Mouse (Mus musculus) MEL-GATA-1-ER (cell line): ENCODE data around the gene Sept10.
A peak's percentile ranks its signal among the peaks of the same experiment; 100 is the strongest.

Source experiments
- DNase-seq: peaks from one replicate; pipeline ENCODE4 v3.0.0-alpha.2; 2012; ENCODE audit warnings: low read depth; ENCODE audit errors: extremely low read depth

The Sept10 gene

DNA sequence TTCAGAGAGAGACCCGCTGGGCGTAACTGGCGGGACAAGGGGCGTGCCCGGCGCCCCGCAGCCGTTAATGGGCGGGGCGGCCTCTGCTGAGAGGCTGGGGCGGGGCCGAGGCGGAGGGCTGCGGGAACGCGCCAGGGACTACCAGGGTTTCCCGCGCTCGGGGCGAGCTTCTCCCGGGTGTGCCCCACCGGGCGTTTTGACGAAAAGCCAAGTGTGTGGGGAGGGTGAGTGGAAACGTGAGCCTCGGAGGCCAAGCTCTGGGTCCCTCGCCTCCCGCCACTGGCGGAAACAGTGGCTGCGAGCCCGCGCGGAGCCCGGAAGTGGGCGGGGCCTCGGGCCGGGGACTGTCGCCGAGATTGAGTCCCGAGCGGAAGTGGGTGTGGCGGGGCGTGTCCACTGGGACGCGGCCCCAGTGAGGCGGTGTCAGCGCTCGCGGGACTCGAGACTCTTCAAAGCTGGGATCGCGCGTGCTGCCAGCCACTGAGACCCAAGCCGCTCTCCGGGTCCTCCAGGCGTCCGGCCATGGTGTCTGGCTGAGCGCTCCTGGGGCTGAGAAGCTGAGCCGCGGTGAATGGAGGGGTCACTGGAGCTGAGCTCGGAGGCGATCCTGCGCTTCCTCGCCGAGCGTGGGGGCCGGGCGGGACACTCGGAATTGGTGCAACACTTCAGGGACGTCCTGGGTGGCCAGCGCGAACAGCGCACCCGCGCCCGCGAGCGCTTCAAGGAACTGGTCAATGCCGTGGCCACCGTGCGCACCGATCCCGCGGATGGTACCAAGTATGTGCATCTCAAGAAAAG lies at the start of gene Sept10, which contains the start of gene Sowahc:
Gene Sept10 (minus strand): TSS at position 375 of the 798 bp plus-strand sequence.
Gene Sowahc (plus strand): TSS at position 481 of the 798 bp plus-strand sequence.
- no peak for DNase-seq

DNA sequence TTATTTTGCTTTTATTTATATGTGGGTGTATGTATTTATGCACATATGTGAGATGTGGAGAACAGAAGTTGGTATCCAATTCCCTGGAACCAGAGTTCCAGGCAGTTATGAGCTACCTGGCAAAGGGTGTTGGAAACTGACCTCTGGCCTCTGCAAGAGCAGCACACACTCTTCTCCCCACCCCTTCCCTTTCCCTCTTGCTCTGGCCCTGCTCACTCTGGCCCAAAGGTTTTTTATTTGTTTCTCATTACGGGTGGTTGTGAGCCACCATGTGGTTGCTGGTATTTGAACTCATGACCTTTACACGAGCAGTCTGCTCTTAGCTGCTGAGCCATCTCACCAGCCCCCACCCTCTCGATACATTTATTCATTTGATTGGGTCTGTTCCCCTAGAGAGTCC lies 47.1 kb upstream of the Sept10 start:
- no peak for DNase-seq

DNA sequence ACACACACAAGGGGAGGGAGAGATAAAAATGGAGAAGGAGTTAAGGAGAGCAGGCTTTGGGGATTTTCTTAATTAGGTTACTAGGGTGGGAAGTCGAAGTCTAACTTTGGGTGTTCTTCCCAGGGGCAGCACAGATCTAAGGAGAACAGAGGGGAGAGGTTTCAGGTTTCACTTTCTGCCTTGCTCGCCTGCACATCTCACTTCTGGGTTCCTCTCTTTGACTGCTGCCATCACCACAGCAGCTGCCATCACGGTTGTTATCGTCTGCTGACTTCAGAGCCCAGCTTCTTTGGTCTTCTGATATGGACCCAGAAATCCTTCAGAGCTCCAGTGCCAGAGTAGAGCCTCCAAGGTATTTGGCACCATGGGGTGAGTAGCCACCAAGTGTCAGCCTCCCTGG lies 46.5 kb upstream of the Sept10 start:
- no peak for DNase-seq

DNA sequence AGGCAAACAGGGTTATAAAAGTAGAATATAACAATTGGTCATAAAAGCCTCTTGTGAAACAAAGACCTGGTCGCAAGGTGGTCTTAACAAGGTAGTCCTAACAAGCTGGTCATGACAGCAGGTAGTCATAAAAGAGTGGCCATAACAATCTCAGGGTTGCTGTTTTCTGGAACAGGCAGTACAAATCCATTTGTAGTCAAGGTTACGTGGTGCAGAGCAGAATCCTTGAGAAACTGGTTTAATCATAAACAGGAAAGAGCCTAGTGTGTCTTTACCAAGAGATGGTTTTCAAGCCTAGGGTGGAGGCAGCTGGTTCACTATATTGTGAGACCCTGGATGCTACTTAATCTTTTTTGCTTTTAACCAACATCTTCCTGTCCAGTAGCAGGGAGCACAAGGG lies 45.6 kb upstream of the Sept10 start:
- no peak for DNase-seq

DNA sequence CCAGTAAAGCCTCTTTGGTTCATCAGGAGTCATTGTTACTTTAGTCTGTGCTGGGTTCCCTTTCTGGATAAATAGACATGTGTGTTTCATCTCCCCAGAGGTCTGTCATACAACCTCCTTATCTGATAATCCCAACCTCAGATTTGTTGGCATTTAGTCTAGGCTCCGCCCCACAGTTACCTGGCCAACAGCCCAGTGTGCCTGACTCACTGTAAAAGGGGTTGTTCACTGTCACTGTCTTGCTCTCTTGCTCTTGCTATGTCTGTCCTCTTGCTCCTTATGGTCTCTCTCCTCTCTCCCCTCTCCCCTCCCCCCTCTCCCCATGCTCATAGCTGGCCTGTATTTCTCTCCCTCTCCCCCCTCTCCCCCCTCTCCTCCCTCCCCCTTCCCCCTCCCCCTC lies 44.5 kb upstream of the Sept10 start:
- no peak for DNase-seq

DNA sequence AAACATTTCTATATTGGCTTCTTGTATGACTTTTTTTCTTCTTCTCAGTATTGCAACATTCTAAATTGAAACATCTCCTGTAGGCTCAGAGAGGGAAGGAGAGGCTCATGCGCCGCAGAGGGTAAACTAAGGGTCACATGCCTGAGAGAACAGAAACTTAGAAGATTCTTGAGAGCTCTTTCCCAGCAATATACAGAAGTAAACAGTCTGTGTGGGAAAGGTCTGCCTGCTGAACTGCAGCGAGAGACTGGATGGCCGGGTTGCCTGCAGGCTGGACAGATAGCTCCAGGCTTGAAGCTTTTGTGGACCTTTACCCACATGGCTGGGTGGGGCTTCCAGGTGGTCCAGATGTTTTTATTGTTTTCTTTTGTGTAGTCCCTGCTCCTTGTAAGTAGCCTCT lies 44.0 kb upstream of the Sept10 start:
- DNase-seq, result no peak

DNA sequence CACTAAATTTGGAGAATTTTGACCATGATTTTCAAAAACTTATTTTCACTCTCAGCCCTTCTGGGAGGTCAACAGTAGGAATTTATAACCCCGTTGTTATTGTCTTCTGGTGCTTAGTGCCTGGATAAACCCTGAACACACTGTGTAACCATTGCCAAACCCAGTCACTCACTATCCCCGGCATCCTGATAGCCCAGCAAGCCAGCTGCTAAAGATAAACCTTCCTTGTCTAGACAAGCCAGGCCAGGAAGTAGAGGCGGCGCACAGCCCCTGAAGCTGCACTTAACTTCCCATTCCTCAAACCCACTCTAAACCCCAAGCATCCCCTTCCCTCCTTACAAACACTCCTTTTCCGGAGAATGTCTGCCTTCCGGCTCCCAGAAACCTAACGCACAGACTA lies 43.4 kb upstream of the Sept10 start:
- peak; percentile 40 for DNase-seq

DNA sequence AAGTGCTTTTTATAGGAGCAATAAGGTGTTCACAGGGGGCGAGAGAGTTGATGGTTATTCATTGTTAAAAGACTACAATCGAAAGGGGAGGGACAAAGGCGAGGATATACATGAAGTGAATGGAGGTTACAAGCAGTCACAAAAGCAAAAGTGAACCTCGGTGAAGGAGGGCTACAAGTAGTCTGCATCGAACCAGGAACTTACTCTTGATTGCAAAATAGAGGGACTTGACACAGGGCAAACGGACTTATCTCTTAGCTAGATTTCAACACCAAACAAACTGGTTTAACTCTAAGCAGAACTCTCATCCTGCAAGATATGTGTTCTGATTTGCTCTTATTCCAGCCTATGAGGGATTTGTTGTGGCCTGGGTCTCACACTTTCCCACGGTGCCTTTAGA lies 41.3 kb upstream of the Sept10 start:
- no peak for DNase-seq

DNA sequence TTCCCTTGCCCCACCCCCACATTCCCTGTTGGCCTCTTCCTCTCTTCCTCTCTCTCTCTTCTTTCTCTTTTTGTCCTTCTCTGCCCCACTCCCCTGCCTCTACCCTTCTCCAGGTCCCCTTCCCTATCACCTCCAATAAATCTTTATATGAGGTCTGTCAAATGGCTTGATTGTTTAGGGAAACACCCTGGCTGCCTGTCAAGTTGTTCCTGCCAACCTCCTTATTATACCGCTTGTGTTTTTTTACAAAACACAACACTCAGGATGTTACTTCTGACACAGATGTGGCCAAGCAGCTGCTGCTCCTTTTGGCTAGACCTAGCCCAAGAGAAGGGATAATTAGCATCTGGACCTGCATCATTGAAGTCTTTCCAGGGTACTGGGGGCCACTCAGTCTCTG lies 40.4 kb upstream of the Sept10 start:
- DNase-seq, result no peak

DNA sequence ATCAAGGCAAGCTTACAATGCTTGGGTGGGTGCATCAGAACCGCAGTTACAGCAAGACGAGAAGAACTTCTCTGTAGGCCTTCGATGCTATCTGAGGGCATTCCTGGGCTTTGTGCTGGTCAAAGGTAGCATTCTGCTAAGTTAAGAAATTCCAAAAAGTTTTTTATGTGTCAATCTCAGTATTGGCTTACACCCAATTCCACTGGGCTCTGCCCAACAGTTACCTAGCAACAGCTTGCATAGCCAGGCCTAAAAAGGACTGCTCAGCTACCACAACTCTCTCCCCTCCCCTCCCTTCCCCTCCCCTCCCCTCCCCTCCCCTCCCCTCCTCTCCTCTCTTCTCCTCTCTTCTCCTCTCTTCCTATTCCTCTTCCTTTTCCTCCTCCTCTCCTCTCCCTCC lies 40.0 kb upstream of the Sept10 start:
- no peak for DNase-seq

DNA sequence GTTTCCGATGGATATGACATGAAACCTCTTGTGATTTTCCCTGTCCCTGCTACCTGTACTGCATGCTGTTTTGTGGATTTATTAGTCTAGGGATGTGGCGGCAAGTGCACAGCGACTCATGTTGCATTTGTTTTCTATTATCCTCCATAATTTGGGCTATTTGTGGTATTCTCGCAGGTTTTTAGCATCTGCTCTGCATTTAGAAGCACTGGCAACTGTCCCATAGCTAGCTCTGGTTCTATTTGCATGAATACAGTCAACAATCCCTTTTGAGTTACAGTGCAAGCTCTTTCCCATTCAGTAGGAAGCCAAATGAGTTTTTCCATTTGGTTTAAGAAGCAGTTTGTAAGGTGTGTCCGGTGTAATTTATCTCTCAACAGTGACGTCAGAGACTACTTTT lies 37.9 kb upstream of the Sept10 start:
- no peak for DNase-seq

DNA sequence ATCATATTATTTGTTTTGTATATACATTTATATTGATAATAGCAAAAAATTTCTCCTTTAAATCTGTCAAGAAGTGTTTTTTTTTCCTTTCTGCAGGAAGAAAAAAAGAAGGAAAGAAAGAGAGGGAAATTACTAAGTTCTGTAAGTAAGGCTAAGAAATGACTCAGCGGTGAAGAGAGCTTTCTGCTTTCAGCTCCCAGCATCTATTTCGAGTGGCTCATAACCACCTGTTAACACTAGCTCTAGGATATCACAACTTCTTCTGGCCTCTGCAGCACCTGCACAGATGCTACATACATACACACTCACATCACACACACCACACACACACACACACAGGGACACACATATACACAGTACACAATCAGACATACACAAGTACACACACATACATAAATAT lies 34.9 kb upstream of the Sept10 start:
- no peak for DNase-seq

DNA sequence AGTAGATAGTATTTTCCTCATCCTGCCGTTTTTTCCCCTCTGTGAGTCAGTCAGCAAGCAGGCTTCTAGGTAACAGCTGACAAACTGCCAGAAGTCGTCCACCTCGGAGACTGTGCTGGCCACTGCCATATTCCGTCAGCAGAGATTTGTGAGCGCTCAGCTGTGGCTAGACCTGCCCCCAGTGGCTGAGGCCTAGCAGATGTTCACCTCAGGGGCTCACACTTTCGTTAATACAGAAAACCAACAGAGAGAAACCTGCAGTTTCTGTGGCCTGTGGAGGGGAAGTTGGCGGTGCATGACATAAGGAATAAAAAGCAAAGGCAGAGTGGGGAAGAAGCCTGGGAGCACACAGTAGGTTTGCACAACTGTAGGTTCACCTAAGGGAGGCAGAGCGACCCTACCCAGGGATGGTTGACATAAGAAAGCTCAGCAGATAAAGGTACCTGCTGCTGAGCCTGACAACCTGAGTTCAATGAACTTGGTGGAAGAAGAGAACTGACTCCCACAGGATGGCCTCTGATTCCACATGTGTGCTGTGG lies 32.0 kb upstream of the Sept10 start:
- no peak for DNase-seq

DNA sequence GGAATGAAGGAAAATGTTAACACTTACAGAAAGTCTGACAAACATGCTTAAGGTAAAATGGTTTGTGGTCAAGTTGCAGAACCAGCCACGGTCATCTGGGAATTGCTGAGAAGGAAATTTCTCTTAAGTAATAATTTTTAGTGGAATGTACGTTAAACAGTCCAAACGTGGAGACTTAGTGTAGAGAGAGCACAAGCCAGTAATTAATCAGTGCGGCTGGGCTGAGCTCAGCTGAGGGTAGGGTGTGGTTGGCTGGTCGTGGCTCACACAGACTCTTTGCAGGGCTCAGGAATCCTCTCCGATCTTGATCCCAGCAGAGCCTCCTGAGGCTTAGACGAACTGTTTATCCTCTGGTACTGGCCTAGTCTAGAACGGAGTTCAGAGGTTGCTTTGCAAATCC lies 30.7 kb upstream of the Sept10 start:
- no peak for DNase-seq

DNA sequence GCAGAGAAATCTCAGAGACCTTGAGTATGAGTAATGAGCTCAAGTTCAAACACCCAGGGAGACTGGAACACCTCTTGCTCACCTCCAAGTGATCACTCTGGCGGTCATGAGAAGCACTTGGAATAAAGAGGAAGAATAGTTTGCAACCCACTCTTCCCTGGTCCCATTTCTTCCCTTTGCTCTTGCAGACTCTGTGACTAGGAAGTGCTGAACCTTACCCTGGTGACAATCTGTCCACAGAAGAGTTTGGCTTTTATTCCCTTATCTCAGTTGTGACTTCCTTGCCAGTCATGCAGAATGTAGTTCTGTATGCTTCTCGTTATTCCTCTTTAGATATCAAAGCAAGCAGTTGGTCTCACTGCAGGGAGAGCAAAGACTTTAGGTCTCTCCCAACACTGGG lies 30.3 kb upstream of the Sept10 start:
- DNase-seq, result no peak

DNA sequence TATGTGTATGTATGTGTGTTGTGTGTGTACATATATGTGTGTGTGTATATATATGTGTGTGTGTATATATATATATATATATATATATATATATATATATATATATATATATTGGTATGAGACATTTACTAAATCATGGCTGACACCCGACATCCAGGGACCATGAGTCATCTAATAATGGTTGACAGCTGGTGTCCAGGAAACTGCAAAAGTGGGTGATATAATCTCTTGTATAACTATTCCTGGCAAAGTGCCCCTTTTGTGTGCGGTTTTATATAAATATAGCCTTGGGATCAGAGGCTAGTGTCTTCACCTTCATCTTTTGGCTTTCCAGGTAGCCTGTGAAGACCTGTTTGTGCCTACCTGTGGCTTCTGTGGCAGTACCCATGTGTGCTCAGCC lies 29.0 kb upstream of the Sept10 start:
- DNase-seq, result no peak

DNA sequence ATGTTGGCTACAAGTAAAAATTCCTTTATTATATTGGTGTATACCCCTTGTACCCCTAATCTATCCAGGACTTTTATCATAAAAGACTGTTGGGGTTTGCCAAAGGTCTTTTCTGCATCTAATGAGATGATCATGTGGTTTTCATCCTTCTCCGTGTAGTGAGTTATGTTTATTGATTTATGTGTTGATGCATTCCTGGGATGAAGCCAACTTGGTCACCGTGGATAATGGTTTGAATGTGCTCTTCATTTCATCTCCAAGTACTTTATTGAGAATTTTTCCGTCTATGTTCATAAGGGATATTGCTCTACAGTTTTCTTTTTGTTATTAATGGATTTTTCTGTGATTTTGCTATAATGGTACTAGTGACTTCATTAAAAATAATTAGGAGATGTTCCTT lies 27.9 kb upstream of the Sept10 start:
- no peak for DNase-seq

DNA sequence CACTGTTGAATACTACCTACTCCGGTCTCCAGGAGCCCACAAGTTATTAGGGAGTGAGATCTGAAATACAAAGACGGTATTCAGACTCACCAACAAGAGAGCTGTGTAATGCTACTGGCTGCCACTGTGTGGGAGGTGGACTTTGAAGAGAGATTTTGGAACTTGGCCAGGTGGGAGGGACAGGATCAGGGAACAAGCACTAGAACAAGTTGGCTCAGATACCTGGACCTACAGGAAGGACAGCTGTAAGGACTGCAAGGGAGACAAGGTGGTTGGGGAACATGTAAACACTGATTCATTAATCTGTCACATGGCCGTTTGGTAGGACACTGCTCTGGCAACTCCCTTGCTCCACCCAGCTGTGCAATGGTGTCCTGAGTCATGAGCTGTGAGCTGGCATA lies 19.5 kb upstream of the Sept10 start:
- DNase-seq, result no peak

DNA sequence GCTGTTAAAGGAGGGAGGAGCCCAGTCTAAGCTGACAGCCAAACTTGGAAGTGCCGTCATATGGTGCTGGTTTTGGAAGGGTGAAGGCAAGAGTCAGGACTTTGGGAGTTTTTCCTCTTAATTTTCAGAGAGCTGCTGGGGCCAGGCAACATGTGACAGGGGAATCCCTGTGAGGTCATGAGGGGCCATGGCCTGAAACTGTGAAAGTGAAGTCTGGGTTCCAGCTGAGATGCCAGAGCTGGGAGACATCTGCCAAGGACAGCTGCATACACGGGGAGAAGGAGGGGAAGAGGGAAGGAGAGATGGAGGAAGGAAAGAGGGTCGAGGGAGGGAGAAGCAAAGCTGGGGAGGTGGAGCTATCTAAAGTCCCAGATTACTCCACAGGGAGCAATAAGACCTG lies 16.1 kb upstream of the Sept10 start:
- DNase-seq, result no peak

DNA sequence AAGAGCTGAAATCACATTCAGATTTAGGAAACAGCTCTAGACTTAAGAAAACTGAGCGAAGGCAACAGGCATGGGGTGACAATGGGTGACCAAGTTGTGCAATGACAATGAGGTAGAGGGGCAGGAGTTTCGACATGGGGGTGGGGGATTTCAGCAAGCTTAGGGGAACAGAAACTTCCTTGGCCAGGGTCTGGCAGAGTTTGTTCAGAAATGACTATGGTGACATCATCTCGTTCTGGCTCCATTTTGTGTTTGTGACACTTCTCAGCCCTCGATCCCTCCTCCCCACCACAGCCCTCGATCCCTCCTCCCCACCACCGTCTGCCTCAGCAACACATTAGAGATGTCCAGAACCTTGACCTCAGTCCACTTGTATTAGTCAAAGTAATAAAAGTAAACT lies 14.8 kb upstream of the Sept10 start:
- no peak for DNase-seq

DNA sequence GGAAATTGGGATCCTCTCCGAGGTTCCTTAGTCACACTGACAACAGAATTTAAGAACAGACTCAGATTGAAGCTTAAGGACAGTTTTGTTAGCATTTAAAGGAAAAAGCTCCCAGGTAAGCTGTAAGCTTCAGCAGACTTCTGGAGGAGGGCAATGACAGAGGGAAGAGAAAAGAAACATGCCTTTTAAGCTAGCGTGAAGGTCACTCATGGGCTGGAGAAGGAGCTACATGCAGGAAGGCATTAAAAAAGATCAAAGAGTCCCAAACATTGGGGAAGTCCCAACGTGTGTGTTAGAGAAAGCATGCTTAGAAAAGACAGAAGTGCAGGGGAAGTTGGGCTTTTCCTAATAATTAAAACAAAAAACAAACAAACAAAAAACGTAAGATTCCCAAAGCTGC lies 14.2 kb upstream of the Sept10 start:
- no peak for DNase-seq

DNA sequence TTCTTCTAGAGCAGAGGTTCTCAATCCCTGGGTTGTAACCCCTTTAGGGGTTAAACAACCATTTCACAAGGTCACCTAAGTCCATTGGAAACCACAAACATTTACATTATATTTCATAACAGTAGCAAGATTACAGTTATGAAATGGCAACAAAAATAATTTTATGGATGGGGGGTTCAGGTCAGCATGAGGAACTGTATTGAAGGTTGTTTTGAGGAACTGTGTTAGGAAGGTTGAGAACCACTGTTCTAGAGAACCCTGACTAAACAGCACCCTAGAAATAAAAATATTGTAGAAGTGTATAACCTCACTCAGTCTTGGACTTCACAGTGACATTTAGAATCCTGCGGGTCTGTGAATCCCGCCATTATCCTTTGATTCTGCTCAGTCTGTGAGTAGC lies 13.6 kb upstream of the Sept10 start:
- no peak for DNase-seq

DNA sequence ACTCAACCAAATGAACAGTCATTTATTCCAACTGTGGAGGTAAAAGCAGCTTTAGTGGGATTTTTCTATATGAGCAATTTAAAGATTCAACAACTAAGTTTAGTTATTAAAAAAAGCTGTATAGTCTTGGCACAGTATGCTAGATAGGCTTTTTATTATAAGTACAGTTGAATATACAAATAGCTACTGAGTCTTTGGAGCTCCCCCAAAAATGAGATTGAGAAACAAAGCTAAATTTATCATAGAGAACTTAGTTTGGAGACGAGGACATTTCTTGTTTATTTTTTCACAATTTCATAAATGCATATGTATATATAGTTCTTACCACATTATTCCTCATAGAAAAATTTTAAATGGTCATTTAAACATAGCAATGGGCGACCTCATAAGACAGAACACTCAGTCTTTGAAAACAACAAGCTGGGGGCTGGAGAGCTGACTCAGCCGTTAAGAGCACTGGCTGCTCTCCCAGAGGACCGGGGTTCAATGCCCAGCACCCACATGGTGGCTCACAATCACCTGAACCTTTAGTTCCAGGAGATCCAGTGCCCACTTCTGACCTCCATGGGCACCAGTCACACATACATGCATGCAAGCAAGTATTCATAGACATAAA lies 7.7 kb upstream of the Sept10 start:
- no peak for DNase-seq
